Mouse (Mus musculus) forebrain, embryonic 12.5 days (tissue): ENCODE results near the gene Sf3a3. TPM values are rescaled to one million over a fixed set of nuclear protein-coding genes. Genes with fewer than 3 reads are reported as not detected.

ENCODE experiments used
- ATAC-seq: fragments of 200-750 bp; cut with Nextera tagmentation; 2 replicates; pipeline ENCODE4 v1.8.0; 2017; ENCODE audit warnings: moderate TSS enrichment; ENCODE audit not compliant: low FRiP score
- H3K27ac ChIP-seq: fragments of 300-500 bp; sonication (generic); 2 replicates; pipeline ENCODE4 v1.5.1; 2016; ENCODE audit warnings: mild to moderate bottlenecking
- H3K27me3 ChIP-seq: fragments of 300-500 bp; sonication (generic); 2 replicates; pipeline ENCODE4 v1.6.1; 2016; ENCODE audit warnings: mild to moderate bottlenecking
- H3K36me3 ChIP-seq: fragments of 300-500 bp; sonication (generic); replicated peaks from 2 replicates; pipeline ENCODE4 v1.6.1; 2016; ENCODE audit warnings: mild to moderate bottlenecking
- H3K4me1 ChIP-seq: fragments of 300-500 bp; sonication (generic); 2 replicates; pipeline ENCODE4 v1.6.1; 2016
- H3K4me2 ChIP-seq: fragments of 300-500 bp; sonication (generic); 2 replicates; pipeline ENCODE4 v1.6.1; 2016; ENCODE audit warnings: mild to moderate bottlenecking, moderate library complexity
- H3K4me3 ChIP-seq: fragments of 300-500 bp; sonication (generic); replicated peaks from 2 replicates; pipeline ENCODE4 v1.5.1; 2016; ENCODE audit warnings: mild to moderate bottlenecking
- H3K9ac ChIP-seq: fragments of 300-500 bp; sonication (generic); 2 replicates; pipeline ENCODE4 v1.6.1; 2016; ENCODE audit warnings: mild to moderate bottlenecking
- H3K9me3 ChIP-seq: fragments of 300-500 bp; sonication (generic); 2 replicates; pipeline ENCODE4 v1.6.1; 2016
- WGBS: fragments of 180-500 bp; shearing (Covaris S2); methylation state at CpG from one replicate; pipeline ENCODE4 v1.1.7; 2016; 5-methylcytosine and 5-hydroxymethylcytosine counted together
- microRNA counts: library from miRNA; unstranded; fragments of <30 nt; microRNA quantifications from one replicate; lab custom pipeline; 2017
- microRNA-seq: library from miRNA; unstranded; fragments of <30 nt; microRNA quantifications from one replicate; pipeline ENCODE4, GENCODE M21; 2017
- polyA plus RNA-seq: library from polyadenylated mRNA; unstranded; fragments of >200 nt; fragmentation: Nextera tagmentation; extraction: Ambion mirVana; gene quantifications from 2 replicates; pipeline ENCODE4 v1.2.1, GENCODE M21; 2016

The Sf3a3 gene
- polyA plus RNA-seq, 1 experiment from 2014 or later, result 203 TPM

GRCm38 (mm10) chr4:124773449-124773848 is 58.9 kb downstream of the Sf3a3 start:
- H3K27me3 ChIP-seq, result no peaks in the 10 kb centered on the region
- no peak overlapping the region for H3K27ac ChIP-seq
- no peak overlapping the region for H3K9ac ChIP-seq
- no peak overlapping the region for H3K4me3 ChIP-seq
- no peaks in the 10 kb centered on the region for H3K9me3 ChIP-seq
- no peaks in the 10 kb centered on the region for H3K36me3 ChIP-seq
- no peak overlapping the region for H3K4me2 ChIP-seq
- no peak for ATAC-seq
- WGBS, result 86% methylated on average over 2 of the region's 2 CpGs
- no peaks in the 10 kb centered on the region for H3K4me1 ChIP-seq

DNA sequence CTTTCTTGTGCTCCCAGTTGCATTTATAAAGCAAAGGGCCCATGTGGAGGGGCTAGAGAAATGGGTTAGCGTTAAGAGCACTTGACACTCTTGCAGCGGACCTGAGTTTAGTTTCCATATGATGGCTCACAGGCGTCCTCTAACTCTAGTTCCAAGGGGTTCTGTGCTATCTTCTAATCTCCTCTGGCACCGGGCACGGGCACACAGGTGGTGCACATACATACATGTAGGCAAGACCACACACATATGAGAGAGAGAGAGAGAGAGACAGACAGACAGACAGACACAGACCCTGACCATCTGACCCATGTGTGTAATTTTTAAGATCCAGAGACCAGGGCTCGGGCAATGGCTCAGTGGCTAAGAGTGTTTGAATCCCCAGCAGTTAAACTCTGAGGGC is 59.4 kb downstream of the Sf3a3 start:
- Histone ChIP-seq H3K27me3 (no peaks in the 10 kb centered on the region), H3K27ac (no peak overlapping the region), H3K36me3 (peaks cover 4% of the 10 kb centered on the region), H3K4me1 (no peaks in the 10 kb centered on the region), H3K4me2 (no peak overlapping the region), H3K4me3 (no peak overlapping the region), H3K9ac (no peak overlapping the region), H3K9me3 (no peaks in the 10 kb centered on the region)
- WGBS, result 94% methylated on average over 6 of the region's 6 CpGs
- no peak for ATAC-seq

GRCm38 (mm10) chr4:124774429-124774828 is 59.9 kb downstream of the Sf3a3 start:
- WGBS, result 71% methylated on average over 2 of the region's 2 CpGs

DNA sequence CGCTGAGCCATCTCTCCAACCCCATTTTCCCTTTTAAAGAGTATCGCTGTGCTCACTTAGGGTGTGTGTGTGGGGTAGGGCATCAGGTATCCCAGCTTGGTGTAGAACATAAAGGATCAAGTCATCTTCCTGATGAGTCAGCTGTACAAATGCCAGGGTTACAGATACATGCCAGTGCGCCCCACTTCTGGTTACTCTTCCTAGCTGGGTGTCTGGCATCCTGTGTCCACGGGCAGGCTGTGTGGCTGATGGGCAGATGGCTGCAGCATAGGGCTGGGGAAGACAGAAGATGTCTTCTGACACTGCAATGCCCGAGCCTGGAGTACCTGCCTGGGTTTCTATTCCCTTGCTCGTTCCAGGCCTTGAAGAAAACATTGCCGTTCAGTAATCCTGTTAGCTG is 66.8 kb downstream of the Sf3a3 start:
- H3K4me3 ChIP-seq, result no peak overlapping the region
- no peaks in the 10 kb centered on the region for H3K9me3 ChIP-seq
- 62% methylated on average over 7 of the region's 7 CpGs for WGBS
- H3K27me3 ChIP-seq, result no peaks in the 10 kb centered on the region
- no peak overlapping the region for H3K4me2 ChIP-seq
- no peak overlapping the region for H3K27ac ChIP-seq
- H3K36me3 ChIP-seq, result peaks cover 59% of the 10 kb centered on the region
- no peaks in the 10 kb centered on the region for H3K4me1 ChIP-seq
- no peak overlapping the region for H3K9ac ChIP-seq
- no peak for ATAC-seq

More at GRCm38 (mm10) chr4:124774429-124774828, 59.9 kb downstream of the Sf3a3 start:
- Histone ChIP-seq H3K36me3 (peaks cover 8% of the 10 kb centered on the region), H3K9me3 (no peaks in the 10 kb centered on the region), H3K27ac (no peak overlapping the region), H3K4me3 (no peak overlapping the region), H3K27me3 (no peaks in the 10 kb centered on the region), H3K4me2 (no peak overlapping the region), H3K9ac (no peak overlapping the region), H3K4me1 (no peaks in the 10 kb centered on the region)
- ATAC-seq, result no peak

MicroRNAs encoded within 50 kb of the gene (microRNA counts, 519-probe panel; counts per million panel counts)
- microRNA mmu-miR-697 (lab: Ali Mortazavi, UCI) (not detected), microRNA mmu-miR-698 (lab: Ali Mortazavi, UCI) (not detected)

Small RNAs within 50 kb of the gene (microRNA-seq; reads per million reads assigned to microRNA genes)
- not detected for gene Gm24721
- gene Mir697, result not detected
- gene Mir698, result not detected

Other genes with a start within 250 kb of the Sf3a3 start
- 0.47 and 0.74 TPM in 2 replicates for gene 3100002H09Rik, start 104.0 kb upstream of the Sf3a3 start, polyA plus RNA-seq
- gene Pou3f1, start 58.0 kb upstream of the Sf3a3 start, polyA plus RNA-seq, result 16.0 and 21.6 TPM in 2 replicates
- gene Utp11, start 21.2 kb upstream of the Sf3a3 start, polyA plus RNA-seq, result 63.8 and 64.0 TPM in 2 replicates
- 2.2 TPM in 2 replicates for gene Fhl3, start 14.1 kb upstream of the Sf3a3 start, polyA plus RNA-seq
- gene Inpp5b, start 27.1 kb downstream of the Sf3a3 start, polyA plus RNA-seq, result 23.8 and 31.9 TPM in 2 replicates
- gene Mtf1, start 87.3 kb downstream of the Sf3a3 start, polyA plus RNA-seq, result 13.6 and 17.4 TPM in 2 replicates
- gene Yrdc, start 135.9 kb downstream of the Sf3a3 start, polyA plus RNA-seq, result 45.0 and 48.5 TPM in 2 replicates
- 60.1 and 64.9 TPM in 2 replicates for gene 1110065P20Rik, start 136.4 kb downstream of the Sf3a3 start, polyA plus RNA-seq
- gene Maneal, start 147.4 kb downstream of the Sf3a3 start, polyA plus RNA-seq, result 5.6 and 9.7 TPM in 2 replicates
- gene Epha10, start 166.1 kb downstream of the Sf3a3 start, polyA plus RNA-seq, result 1.2 and 1.9 TPM in 2 replicates
- 16.7 and 18.9 TPM in 2 replicates for gene 9930104L06Rik, start 222.3 kb downstream of the Sf3a3 start, polyA plus RNA-seq
- gene Cdca8, start 224.5 kb downstream of the Sf3a3 start, polyA plus RNA-seq, result 243 and 257 TPM in 2 replicates